Mouse (Mus musculus) heart, adult 2 months (tissue): ENCODE data around the gene Gm609.

ENCODE experiments used
- CTCF ChIP-seq: fragments of 200-600 bp; IDR thresholded peaks from 2 replicates; pipeline ENCODE4 v1.8.1; 2022; ENCODE audit warnings: antibody characterized with exemption, mild to moderate bottlenecking, moderate library complexity
- POLR2A ChIP-seq: fragments of 200-500 bp; IDR thresholded peaks from 2 replicates; pipeline ENCODE4 v1.6.1; 2011; ENCODE audit warnings: mild to moderate bottlenecking, low read depth, low read length, control low read depth; ENCODE audit not compliant: insufficient read depth

- no peak for TF ChIP-seq POLR2A
- TF ChIP-seq CTCF: no peak
Measured at GRCm38 (mm10) chr16:45389833-45390232, 102.9 kb downstream of the Gm609 start.
